Mouse (Mus musculus): ENCODE data around the gene Ccdc9b.

GRCm38 (mm10) chr2:118730622-118730915, 31.9 kb downstream of the Ccdc9b start:
- TF ChIP-seq CTCF (IDR thresholded peaks at IDR 0.05; ENCODE audit: low read depth): peak; percentile 96
- TF ChIP-seq EP300 (IDR thresholded peaks at IDR 0.05; ENCODE audit: low read depth): no peak

Data from heart, postnatal 0 days (tissue).